Mouse (Mus musculus) bone marrow macrophage, adult 2 months (primary cell): ENCODE results near the gene Gucy2c.

ENCODE experiments used
- CTCF ChIP-seq: IDR thresholded peaks from 2 replicates; pipeline ENCODE4 v1.5.1; 2012; ENCODE audit warnings: low read depth, mild to moderate bottlenecking, low read length, moderate library complexity
- POLR2A ChIP-seq: IDR thresholded peaks from 2 replicates; pipeline ENCODE4 v1.6.1; 2012; ENCODE audit warnings: mild to moderate bottlenecking, low read depth, low read length, borderline replicate concordance

GRCm38 (mm10) chr6:136781377-136781986 lies at the start of gene Gucy2c:
- TF ChIP-seq POLR2A: no peak
- no peak for TF ChIP-seq CTCF
